Mouse (Mus musculus): ENCODE measurements around the gene Olfr1393.
A peak's percentile ranks its signal among the peaks of the same experiment; 100 is the strongest.
"Not testable (repeated sequence)": the region's sequence is repeated elsewhere in the genome, so short reads cannot be mapped to it uniquely, and the experiment has no call there.

Olfr1393 gene

DNA sequence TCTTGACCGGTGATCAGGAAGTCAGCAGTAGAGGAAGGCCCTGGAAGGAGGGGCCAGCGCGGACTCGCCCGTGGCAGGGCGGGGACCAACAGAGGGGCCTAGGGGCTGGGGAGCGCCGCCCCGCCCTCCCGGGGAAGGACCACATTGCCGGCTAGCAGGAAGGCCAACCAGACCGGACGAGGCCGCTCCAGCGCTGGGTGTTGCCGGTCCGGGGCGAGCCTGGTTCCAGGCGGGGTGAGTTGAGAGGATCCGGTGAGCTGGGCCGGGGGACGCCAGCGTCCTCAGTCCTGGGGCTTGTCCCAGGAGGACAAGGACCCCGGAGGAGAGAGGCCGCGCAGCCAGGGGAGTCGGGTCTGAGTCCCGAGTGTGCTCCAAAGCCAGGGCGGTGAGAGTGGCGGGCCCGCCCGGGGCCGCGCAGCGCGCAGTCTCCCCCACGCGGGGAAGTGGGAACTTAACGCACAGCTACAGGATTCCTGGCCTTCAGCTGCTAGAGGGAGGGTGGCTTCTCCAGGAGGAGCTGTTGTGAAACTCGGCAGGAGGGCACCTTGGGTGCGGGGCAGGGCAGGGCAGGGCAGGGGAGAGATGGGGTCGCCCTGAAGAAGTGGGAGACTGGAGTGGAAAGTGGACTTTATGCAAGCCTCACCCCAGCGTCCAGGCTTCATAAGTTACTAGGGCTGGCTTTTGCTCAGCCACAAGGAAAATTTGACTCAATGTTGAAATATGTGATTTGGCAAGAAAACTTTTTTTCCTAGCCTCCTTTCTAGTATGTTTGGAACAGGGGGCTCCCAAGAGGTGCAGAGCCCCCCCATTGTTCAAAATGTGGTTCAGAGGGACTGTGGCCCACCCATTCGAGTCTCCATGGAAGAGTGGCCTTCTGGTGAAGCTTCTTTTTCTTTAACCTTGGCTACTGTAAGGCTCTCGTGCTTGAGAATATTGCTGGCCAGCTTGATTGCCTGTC lies 27.4 kb upstream of the Olfr1393 start:
- DNase-seq (ENCODE audit: low read depth, low spot score): peak; percentile 72

DNA sequence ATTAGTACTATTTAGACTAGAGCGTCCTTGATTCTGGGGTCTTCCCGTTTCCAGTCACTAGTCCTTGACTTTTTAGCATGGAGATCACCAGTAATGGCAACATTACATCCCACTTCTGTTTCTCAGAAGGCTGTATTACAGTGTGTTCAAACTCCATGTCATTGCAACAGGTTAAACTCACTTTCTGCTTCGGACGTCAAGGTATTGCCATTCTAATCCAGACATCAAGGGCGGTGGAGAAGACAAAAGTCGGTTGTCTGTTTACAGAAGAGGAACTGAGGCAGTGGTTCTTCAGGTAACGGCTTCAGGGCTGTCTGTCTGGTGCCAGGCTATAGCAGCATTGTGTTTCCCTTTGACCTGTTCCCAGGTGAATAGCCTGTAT lies 26.7 kb upstream of the Olfr1393 start:
- DNase-seq (ENCODE audit: low read depth, low spot score): no peak

DNA sequence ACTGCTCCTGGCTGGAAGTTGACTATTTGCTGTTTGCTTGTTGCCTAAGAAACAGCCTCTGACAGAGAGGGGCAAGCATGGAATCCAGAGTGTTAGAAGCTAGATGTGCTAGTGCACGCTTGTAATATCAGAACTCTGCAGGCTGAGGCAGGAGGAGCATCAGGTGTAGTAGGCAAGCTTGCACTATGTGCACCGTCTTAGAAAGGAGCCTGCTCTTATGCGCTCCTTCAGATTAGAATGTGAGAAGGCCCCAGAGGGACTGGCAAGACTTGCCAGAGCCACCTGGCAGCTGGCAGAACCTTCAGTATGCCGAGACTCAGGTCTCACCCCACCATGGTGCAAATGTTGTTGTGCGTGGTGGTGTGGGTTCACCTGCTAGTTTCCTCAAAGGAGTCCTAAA lies 26.1 kb upstream of the Olfr1393 start:
- no peak for DNase-seq (ENCODE audit: low read depth, low spot score)

DNA sequence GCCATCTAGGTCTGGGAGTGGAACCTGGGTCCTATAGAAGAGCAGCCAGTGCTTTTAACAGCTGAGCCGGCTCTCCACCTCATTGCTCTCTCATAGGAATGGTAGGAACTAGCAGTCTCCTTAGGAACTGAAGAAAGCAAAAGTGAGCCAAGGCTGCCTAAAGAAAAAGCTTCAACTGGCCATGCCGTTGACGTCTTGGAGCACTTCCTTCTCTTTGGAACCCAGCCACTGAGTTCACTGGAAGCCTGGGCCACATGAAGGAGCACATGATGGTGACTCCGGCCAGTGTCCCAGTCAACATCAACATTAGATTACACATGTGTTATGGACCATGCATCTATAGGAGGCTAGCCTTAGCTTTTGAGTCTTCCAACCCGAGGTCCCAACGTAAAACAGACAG lies 25.1 kb upstream of the Olfr1393 start:
- DNase-seq (ENCODE audit: low read depth, low spot score): no peak

DNA sequence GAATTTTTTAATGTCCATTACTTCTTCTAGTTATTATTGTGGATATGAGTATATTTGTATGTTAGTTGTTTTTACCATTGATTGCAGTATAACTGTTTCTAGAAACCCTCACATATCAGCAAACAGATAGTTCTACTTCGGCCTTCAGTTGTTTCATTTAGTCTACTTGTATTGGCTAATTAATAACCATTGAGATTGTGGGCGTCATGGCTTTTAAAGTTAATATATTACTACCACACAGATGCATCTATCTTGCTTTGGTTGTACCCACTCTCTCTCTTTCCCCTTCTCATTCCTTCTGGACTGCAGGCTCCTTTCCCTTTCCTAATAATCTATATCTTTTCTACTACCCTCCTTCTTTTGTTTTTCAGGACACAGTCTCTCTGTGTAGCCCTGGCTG lies 18.8 kb upstream of the Olfr1393 start:
- no peak for DNase-seq (ENCODE audit: low read depth, low spot score)

DNA sequence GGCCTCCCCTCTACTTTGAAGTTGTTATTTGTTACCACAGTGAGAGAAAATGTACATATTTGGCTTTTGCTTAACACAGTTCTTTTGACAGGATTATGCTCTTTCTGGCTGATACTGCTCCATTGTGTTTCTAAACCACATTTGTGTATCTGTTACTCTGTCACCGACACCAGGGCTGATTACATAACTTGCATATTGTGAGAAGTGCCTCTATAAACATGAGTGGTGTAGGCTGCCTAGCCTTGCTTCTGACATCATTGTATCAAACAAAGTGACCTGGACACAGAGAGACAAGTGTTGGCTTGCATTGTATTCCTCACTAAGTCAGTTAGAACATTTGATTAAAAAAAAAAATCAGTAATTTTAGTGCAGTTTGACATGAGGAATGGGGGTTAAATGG lies 18.3 kb upstream of the Olfr1393 start:
- DNase-seq (ENCODE audit: low read depth, low spot score): no peak

DNA sequence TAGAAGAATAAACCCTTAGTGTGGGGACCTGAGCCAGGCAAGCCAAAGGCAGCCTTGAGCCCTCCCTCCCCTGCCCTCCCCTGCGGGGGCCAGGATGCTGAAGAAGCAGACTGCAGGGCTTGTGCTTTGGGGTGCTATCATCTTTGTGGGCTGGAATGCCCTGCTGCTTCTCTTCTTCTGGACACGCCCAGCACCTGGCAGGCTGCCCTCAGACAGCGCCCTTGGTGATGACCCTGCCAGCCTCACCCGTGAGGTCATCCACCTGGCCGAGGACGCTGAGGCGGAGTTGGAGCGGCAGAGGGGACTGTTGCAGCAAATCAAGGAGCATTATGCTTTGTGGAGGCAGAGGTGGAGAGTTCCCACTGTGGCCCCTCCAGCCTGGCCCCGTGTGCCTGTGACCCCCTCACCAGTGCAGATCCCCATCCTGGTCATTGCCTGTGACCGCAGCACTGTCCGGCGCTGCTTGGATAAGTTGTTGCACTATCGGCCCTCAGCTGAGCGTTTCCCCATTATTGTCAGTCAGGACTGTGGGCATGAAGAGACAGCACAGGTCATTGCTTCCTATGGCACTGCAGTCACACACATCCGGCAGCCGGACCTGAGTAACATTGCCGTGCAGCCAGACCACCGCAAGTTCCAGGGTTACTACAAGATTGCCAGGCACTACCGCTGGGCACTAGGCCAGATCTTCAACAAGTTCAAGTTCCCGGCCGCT lies 17.3 kb upstream of the Olfr1393 start:
- DNase-seq (ENCODE audit: low read depth, low spot score): no peak

DNA sequence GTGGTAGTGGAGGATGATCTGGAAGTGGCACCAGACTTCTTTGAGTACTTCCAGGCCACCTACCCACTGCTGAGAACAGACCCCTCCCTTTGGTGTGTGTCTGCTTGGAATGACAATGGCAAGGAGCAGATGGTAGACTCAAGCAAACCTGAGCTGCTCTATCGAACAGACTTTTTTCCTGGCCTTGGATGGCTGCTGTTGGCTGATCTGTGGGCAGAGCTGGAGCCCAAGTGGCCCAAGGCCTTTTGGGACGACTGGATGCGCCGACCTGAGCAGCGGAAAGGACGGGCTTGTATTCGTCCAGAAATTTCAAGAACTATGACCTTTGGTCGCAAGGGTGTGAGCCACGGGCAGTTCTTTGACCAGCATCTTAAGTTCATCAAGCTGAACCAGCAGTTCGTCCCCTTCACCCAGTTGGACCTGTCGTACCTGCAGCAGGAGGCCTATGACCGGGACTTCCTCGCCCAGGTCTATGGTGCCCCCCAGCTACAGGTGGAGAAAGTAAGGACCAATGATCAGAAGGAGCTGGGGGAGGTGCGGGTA lies 16.7 kb upstream of the Olfr1393 start:
- DNase-seq (ENCODE audit: low read depth, low spot score): no peak

DNA sequence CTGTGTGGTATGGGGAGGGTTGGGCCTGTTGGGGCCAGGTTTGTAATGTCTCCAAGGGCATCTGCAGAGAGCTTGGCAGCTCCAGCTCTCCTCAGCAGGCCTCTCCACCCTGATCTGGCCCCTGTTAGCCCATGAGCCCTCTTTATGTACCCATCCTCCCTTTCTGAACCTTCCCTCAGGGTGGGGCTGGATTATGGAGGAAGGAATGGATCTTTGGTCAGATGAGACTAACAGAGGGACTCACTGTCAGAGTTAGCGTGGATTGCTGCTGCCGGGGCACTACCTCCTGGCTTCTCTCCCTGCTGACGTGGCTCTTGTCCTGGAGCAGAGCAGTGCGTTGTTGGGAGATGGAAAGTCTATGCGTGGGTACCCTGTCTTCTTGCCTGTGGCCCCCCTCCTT lies 15.8 kb upstream of the Olfr1393 start:
- DNase-seq (ENCODE audit: low read depth, low spot score): no peak

DNA sequence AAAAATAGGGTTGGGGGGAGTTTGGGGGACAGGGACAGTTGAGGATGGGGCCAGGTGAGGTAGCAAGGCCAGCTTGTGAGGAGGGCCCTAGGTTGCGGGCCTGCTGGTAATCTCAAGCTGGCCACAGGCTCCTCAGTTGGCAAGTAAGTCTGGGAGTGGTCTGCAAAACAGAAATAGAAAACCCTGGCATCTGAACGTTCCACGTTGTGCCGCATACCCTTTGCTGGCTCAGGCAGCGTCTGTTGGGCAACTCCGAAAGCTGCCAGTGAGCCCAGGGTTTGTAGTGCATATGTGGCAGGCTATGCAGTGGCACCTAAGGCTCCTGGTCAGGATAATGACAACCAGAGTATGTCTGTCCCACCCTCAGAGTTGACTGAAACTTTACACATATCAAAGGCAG lies 15.0 kb upstream of the Olfr1393 start:
- no peak for DNase-seq (ENCODE audit: low read depth, low spot score)

DNA sequence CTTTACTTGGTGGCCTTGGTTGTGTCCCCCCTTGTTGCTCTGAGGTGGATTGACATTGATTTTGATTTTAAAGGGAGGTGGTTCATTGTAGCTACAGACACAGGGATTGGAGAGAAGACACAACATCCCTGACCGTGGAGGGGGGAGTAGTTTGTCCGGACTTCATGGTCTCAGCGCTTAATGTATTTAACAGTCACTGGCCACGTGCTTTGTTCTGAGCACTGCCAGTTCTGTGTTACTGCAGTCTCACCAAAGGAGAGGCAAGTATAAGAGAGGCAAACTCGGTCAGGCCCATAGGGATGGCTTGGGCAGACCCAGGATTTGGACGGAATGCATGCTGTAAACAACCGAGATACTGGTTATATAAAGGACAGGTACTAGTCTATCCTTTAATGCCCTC lies 14.0 kb upstream of the Olfr1393 start:
- DNase-seq (ENCODE audit: low read depth, low spot score): no peak

DNA sequence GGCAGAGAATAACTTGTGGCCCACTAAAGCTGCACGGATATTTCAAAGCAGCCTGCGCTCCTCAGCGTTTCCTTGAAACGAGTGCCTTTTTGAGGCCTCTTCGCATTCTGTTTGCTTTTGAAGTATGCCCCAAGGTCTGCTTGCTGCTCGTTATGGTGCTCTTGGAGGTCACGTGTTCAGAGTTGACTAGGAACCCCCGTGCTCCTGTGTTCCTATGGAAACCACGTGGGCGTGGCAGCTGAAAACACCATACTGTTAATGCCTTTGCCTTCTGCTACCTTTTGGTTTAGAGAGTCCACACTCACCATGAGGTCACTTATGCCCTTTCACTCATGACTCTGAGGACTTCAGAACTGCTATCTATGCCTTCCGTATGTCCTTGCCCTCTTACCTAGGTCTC lies 13.5 kb upstream of the Olfr1393 start:
- DNase-seq (ENCODE audit: low read depth, low spot score): no peak

DNA sequence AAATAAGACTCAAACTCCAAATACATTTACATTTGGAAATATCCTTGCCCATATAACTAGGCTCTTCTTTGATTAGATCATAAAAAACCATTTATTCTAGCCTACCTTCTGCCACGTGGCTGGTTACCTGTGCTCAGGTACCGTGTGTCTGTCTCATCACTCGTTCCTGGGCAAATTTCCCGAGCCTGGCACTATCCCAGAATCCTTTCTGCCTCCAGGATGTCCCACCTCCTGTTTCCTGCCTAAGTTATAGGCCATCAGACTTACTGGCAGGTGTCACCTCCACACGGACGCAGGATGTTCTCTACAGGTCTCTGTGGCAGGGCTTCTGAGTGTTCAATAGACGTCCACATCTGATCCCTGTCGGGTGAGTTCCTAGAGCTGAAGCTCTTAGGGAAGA lies 13.0 kb upstream of the Olfr1393 start:
- no peak for DNase-seq (ENCODE audit: low read depth, low spot score)

DNA sequence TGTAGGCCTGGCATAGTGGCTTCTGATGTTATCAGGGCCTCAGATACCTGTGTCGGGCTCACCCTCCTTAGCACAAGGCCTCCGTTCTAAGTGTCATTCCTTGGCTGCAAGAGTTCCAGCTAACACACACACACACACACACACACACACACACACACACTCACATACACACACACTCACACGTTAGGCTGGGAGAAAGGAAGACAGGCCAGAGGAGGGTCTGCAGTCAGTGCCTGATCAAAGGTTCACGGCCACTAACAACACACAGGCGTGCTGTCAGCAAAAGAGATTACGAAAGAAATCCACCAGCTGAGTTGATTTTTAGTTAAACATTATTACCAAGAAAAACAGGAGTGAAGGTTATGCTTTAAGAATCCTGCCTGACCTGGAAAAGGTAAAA lies 11.4 kb upstream of the Olfr1393 start:
- no peak for DNase-seq (ENCODE audit: low read depth, low spot score)

DNA sequence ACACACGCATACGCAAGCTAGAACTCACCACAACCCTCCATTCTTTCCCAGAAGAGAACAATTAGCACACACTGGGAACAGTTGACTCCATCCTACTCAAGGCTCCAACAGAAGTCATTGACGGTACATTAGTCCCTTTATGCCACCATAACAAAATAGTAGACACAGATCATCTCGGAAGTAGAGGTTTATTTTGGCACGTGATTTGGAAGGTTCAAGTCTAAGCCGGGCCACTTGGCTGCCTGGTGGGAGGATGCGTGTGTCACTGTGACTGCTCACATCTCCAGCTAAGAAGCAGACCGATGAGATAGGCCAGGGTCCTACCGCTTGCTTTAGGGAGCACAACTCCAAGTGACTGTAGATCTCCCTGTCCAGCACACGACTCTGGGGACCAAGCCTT lies 10.8 kb upstream of the Olfr1393 start:
- DNase-seq (ENCODE audit: low read depth, low spot score): no peak

DNA sequence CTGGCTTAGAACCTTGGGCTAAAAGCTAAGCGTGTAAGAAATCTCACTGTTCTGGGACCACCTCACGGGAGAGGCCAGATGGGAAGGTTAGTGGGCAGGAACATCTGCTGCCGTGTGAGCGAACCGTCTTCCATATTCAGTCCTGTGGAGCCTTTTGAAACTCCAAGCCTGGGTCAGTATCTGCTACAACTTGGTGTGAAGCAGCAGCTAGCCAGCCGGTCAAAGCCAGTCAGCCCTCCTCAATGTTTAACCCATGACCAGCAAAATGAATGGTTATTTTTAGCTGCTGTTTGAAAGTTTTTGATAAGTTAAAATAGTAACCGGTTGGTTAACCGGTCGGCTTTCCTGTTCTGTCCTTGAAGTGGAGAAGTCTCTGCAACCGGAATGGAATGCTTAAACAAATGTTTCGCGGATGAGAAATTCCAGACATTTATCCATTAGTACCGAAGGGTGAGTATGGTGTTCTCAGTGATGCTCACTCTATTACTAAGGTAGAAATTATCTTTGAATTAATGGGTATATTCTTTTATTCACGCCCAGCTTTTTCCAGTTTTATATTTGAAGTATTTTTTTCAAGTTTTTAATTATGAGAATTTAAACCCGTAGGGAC lies 10.0 kb upstream of the Olfr1393 start:
- DNase-seq (ENCODE audit: low read depth, low spot score): no peak

DNA sequence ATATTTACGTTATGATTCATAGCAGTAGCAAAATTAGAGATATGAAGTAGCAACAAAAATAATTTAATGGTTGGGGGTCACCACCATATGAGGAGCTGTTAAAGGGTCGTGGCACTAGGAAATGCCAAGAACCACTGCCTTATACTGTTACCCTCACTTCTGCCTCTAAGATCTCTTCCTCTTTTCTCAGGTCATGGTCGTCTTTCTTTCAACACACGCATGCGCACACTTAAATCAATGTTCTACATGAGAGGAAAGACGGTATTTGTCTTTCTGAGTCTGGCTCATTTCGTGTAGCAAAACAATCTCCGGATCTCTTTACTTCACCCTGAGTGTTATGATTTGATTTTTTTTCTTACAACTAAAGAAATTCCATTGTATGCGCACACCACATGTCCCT lies 8.3 kb upstream of the Olfr1393 start:
- no peak for DNase-seq (ENCODE audit: low read depth, low spot score)

DNA sequence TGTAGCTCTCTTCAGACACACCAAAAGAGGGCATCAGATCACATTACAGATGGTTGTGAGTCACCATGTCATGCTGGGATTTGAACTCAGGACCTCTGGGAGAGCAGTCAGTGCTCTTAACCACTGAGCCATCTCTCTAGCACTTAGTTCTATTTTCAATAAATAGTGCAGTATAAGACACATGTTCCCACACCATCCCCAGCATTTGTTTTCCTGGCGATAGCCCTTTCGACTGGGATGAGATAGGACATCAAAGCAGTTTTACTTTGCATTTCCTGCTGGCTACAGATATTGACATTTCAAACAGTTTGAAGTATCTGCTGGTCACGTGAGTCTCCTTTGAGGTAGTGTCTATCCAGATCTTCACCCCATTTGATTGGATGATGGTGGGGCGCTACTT lies 7.7 kb upstream of the Olfr1393 start:
- no peak for DNase-seq (ENCODE audit: low read depth, low spot score)

DNA sequence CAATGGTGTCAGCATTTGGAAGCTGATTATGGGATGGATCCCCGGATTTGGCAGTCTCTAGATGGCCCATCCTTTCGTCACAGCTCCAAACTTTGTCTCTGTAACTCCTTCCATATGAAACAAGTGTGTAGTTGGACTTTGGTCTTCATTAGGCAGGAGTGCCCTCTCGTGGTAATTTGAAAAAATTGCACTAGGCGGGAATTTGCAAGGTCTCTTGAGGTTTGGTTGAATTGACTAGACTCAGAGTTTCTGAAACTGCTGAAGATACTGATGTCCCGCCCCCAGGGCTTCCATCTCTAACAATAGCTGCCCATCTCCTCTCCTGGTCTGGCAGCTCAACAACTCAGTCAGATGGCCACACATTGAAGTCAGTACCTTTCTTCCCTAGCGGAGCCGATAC lies 6.8 kb upstream of the Olfr1393 start:
- DNase-seq (ENCODE audit: low read depth, low spot score): peak; percentile 66

DNA sequence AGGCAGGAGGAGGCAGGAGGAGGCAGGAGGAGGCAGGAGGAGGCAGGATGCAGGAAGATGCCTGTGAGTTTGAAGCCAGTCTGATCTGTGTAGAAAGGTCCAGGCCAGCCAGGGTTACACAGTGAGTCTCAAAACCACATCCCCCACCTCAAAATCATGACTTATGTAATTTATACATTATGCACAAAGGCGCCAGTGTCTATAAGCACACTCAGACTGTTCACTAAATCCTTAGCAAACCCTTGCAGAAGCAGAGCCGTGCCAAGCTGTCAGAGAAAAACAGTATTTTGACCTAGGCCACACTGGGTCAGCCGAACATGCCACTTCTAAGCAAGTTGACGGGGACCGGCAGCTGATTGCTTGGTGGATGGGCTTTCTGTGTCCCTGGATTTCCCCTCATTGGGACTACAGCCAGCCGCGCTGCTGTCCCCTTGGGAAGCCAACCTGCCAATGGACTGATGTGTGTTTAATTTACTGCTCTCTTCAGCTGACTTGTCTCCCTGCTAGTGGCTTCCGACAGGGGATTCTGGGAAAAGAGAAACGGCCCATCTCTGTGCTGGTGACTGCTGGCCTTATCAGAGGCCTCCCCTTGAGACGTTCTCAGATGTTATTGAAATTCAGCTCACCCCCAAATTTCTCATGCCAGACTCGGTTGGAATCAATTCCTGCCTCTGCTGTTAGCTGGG lies 4.1 kb upstream of the Olfr1393 start:
- no peak for DNase-seq (ENCODE audit: low read depth, low spot score)

DNA sequence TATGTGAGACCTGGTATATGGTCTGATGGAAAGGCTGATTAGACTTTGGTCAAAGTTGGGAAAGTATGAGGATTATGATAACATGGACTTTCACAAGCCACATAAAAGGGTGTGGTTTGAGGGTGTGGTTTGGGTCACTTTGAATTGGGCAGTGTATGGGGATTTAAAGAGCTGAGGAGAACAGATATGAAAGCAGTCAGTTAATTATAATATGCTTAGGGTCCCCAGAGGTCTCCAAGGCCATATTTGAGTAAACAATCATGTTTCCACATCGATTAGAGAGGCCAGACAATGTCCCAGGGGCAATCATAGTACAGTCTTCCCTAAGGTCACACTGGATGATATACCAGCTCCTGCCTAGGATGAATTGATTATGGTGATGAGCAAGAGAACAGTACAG lies 6.9 kb downstream of the Olfr1393 start, which contains the start of gene Olfr1392:
TSS of gene Olfr1392 (plus strand) at position 301 of the 400 bp plus-strand sequence.
- not testable (repeated sequence) for DNase-seq (ENCODE audit: low read depth, low spot score)

DNA sequence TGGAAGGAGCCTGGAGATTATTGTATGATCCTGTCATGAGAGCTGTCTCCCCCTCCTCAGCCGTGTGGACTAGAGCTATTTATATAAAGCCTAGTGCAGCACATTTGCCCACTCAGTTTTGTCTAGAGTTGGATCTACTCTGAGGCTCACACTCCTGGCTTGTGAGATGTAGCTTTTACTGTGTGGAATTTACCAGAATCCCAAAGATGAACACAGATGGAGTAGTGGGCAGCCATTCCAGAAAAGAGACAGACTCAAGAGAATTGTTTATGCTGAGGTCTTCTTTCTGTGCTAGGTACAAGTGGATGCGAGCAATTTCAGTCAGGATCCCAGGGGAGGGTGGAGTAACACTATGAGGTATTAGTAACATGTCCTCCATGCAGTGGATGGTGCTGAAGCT lies 9.1 kb downstream of the Olfr1393 start:
- DNase-seq (ENCODE audit: low read depth, low spot score): no peak

Measured in forelimb bud, embryonic 11.5 days (tissue).